Mouse (Mus musculus) olfactory bulb, adult 2 months (tissue): Measurements from ENCODE around the gene Csmd2.

Experiments used
- CTCF ChIP-seq: fragments of 200-500 bp; IDR thresholded peaks from 2 replicates; pipeline ENCODE4 v1.5.1; 2012; ENCODE audit warnings: low read depth, mild to moderate bottlenecking, low read length, moderate library complexity; ENCODE audit not compliant: insufficient read depth
- POLR2A ChIP-seq: fragments of 200-500 bp; IDR thresholded peaks from 2 replicates; pipeline ENCODE4 v1.6.1; 2012; ENCODE audit warnings: mild to moderate bottlenecking, low read depth, low read length, moderate library complexity; ENCODE audit not compliant: insufficient read depth

GRCm38 (mm10) chr4:128052701-128053100 lies 65.0 kb downstream of the Csmd2 start:
- TF ChIP-seq CTCF = no peak
- no peak for TF ChIP-seq POLR2A
